Mouse (Mus musculus) liver, embryonic 13.5 days (tissue): Measurements from ENCODE around the gene Spast. TPM values are rescaled to one million over a fixed set of nuclear protein-coding genes. Genes with fewer than 3 reads are reported as not detected.
A peak's percentile ranks its signal among the peaks of the same experiment; 100 is the strongest.
"Not testable (repeated sequence)": the region's sequence is repeated elsewhere in the genome, so short reads cannot be mapped to it uniquely, and the experiment has no call there.

ENCODE experiments used
- ATAC-seq: fragments of 200-750 bp; cut with Nextera tagmentation; 2 replicates; pipeline ENCODE4 v1.8.0; 2017; ENCODE audit warnings: low read depth, mild to moderate bottlenecking, moderate number of reproducible peaks, moderate library complexity
- DNase-seq: peaks from one replicate; pipeline ENCODE4 v3.0.0; 2022
- H3K27ac ChIP-seq: fragments of 300-500 bp; sonication (generic); 2 replicates; pipeline ENCODE4 v1.5.1; 2015; ENCODE audit warnings: moderate library complexity, mild to moderate bottlenecking, inconsistent platforms
- H3K27me3 ChIP-seq: fragments of 300-500 bp; sonication (generic); 2 replicates; pipeline ENCODE4 v1.6.1; 2015; ENCODE audit warnings: mild to moderate bottlenecking, inconsistent platforms
- H3K36me3 ChIP-seq: fragments of 300-500 bp; sonication (generic); 2 replicates; pipeline ENCODE4 v1.6.1; 2015; ENCODE audit warnings: mild to moderate bottlenecking, inconsistent platforms
- H3K4me1 ChIP-seq: fragments of 300-500 bp; sonication (generic); replicated peaks from 2 replicates; pipeline ENCODE4 v1.6.1; 2015; ENCODE audit warnings: inconsistent platforms
- H3K4me2 ChIP-seq: fragments of 300-500 bp; sonication (generic); 2 replicates; pipeline ENCODE4 v1.6.1; 2015; ENCODE audit warnings: inconsistent platforms, mild to moderate bottlenecking, moderate library complexity
- H3K4me3 ChIP-seq: fragments of 300-500 bp; sonication (generic); replicated peaks from 2 replicates; pipeline ENCODE4 v1.5.1; 2015; ENCODE audit warnings: mild to moderate bottlenecking, inconsistent platforms
- H3K9ac ChIP-seq: fragments of 300-500 bp; sonication (generic); 2 replicates; pipeline ENCODE4 v1.6.1; 2015; ENCODE audit warnings: mild to moderate bottlenecking, inconsistent platforms
- H3K9me3 ChIP-seq: fragments of 300-500 bp; sonication (generic); replicated peaks from 2 replicates; pipeline ENCODE4 v1.6.1; 2016; ENCODE audit warnings: inconsistent platforms
- WGBS: fragments of 180-500 bp; shearing (Covaris S2); methylation state at CpG from one replicate; pipeline ENCODE4 v1.1.7; 2015; ENCODE audit not compliant: insufficient replicate concordance; 5-methylcytosine and 5-hydroxymethylcytosine counted together
- polyA plus RNA-seq: library from polyadenylated mRNA; unstranded; fragments of >200 nt; fragmentation: Nextera tagmentation; extraction: Ambion mirVana; gene quantifications from 2 replicates; pipeline ENCODE4 v1.2.1, GENCODE M21; 2015

Spast gene
- polyA plus RNA-seq, 1 experiment from 2014 or later, result 6.2 TPM

DNA sequence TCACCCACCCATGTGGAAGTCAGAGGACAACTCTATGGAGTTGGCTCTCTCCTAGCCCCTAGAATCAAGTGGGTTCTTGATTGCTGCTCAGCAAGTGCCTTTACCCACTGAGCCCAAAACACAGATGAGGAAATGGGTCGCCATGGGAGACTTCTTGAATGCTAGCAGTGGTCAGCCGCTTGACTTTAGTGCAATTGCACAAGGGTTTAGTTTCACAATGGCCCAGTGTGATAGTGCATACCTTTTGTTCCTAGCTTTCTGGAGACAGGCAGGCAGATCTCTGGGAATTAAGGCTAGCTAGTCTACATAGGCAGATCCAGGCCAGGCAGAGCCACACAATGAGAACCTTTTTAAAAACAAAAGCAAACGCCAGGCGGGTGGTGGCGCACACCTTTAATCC, 38.7 kb upstream of the Spast start:
- Histone ChIP-seq H3K9ac (no peak overlapping the region), H3K9me3 (no peaks in the 10 kb centered on the region), H3K27ac (no peak overlapping the region), H3K4me2 (no peak overlapping the region), H3K4me3 (no peak overlapping the region), H3K4me1 (peaks cover 19% of the 10 kb centered on the region), H3K27me3 (no peaks in the 10 kb centered on the region), H3K36me3 (peaks cover 52% of the 10 kb centered on the region)
- ATAC-seq, result no peak
- WGBS, result 84% methylated on average over 5 of the region's 5 CpGs
- no peak for DNase-seq

DNA sequence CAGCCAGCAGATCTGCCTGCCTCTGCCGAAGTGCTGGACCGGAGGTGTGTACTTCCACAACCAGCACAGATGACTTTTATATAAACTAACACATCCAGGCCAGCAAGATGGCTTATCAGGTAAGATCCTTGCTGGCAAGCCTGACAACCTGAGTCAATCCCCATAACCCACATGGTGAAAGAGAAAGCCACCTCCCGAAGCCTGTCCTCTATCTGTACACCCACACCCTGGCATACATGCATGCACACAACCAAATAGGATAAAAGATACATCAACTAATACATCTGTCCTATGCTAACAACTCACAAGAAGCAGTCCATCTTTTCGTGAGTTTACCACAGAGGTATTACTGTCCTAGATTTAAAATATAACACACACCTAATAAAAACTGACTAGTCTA, 34.7 kb upstream of the Spast start:
- Histone ChIP-seq H3K4me2 (peak overlapping the region; percentile 35), H3K9ac (0 out of 2 replicates have a peak overlapping the region, but pooled peaks have one; percentile 30), H3K36me3 (peaks cover 83% of the 10 kb centered on the region), H3K27ac (peak overlapping the region; percentile 87), H3K4me3 (no peak overlapping the region), H3K9me3 (no peaks in the 10 kb centered on the region), H3K4me1 (peaks cover 18% of the 10 kb centered on the region), H3K27me3 (no peaks in the 10 kb centered on the region)
- DNase-seq, result no peak
- 48% methylated on average over 4 of the region's 4 CpGs for WGBS
- peak; percentile 97 for ATAC-seq

DNA sequence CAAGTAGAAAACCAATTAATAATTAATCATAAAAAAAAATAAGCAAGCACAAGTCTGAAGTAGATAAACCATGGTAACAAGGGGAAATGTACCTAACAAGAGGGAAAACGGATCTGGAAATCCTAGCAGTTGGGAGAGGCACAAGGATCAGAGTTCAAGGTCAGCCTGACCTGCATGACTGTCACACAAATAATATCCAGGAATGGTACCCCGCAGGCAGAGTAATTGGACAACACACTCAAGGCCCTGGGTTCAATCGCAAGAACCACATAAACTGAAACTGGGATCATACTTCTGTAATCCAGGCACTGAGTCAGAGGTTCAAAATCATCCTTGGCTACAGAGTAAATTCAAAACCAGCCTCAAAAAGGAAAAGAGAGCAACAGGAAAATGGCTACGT, 33.2 kb upstream of the Spast start:
- peaks cover 85% of the 10 kb centered on the region for H3K36me3 ChIP-seq
- no peak for DNase-seq
- no peaks in the 10 kb centered on the region for H3K27me3 ChIP-seq

DNA sequence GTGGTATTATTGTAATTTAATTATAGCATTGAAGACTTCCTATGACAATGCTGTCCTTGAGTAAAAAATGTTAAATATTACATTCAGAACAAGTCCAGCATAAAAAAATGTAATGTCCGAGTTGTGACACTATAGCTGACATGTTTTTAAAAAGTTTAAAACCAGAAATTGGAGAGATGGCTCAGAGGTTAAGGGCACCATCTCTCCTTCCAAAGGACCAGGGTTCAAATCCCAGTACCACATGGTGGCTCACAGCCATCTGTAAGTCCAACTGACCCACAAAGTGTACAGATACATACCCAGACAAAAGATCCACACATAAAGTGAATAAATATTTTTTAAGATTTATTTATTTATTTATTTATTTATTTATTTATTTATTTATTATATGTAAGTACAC, 32.8 kb upstream of the Spast start:
- peaks cover 18% of the 10 kb centered on the region for H3K4me1 ChIP-seq
- no peak overlapping the region for H3K4me3 ChIP-seq
- no peaks in the 10 kb centered on the region for H3K9me3 ChIP-seq
- DNase-seq (no peak), ATAC-seq (no peak)
- WGBS, result 70% methylated on average over 1 of the region's 1 CpGs
- H3K9ac ChIP-seq, result no peak overlapping the region
- H3K36me3 ChIP-seq, result peaks cover 84% of the 10 kb centered on the region
- H3K27ac ChIP-seq, result no peak overlapping the region
- no peaks in the 10 kb centered on the region for H3K27me3 ChIP-seq
- no peak overlapping the region for H3K4me2 ChIP-seq

More for the DNA sequence above, 33.2 kb upstream of the Spast start:
- 84% methylated on average over 4 of the region's 4 CpGs for WGBS
- Histone ChIP-seq H3K27ac (no peak overlapping the region), H3K4me2 (no peak overlapping the region), H3K4me3 (no peak overlapping the region), H3K9ac (no peak overlapping the region), H3K4me1 (peaks cover 18% of the 10 kb centered on the region), H3K9me3 (no peaks in the 10 kb centered on the region)
- ATAC-seq, result no peak

DNA sequence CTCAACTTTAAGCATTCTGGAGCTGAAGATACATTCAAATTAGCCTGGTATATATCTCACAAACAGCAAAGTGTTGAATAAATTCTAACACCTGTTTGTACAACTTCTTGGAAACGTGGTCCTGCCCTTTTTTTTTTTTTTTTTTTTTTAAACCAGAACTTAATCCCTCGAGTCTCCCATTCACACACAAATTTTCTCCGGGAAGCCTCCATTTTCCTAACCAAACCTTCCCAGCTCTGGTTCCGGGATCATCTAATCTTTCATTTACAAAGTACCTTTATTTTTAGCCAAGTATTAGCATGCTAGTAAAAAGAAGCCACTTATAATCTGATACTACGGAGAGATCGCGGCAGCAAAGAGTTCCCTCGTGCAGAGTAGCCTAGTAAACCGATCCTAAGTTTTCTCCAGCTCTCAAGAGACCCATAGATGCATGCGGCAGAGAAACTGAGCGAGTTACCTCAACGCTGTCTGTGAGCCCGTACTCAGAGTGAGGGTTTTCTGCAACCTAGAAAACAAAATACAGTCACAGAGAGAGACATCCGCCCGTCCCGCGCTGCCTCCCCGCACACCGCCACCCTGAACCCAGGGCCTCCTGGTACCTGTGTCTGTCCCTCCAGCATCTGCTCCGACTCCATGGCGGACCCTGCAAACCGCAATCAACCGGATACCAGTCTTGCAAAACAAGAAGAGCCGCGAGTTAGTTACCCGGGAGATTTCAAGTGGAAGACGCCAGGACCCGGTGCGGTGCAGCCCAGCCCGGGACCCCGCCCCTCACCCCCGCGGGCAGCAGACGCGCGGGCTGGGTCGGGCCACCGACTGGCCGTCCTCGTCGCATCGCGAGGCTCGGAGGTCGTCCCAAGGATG, 23.1 kb upstream of the Spast start:
- ATAC-seq (peak; percentile 81), DNase-seq (no peak)
- Histone ChIP-seq H3K9ac (peak overlapping the region; percentile 90), H3K4me3 (peak overlapping the region; percentile 87), H3K4me1 (peaks cover 31% of the 10 kb centered on the region), H3K4me2 (peak overlapping the region; percentile 76), H3K9me3 (no peaks in the 10 kb centered on the region), H3K36me3 (peaks cover 36% of the 10 kb centered on the region), H3K27ac (peak overlapping the region; percentile 92), H3K27me3 (no peaks in the 10 kb centered on the region)
- WGBS, result under 1% methylated on average over 45 of the region's 45 CpGs

DNA sequence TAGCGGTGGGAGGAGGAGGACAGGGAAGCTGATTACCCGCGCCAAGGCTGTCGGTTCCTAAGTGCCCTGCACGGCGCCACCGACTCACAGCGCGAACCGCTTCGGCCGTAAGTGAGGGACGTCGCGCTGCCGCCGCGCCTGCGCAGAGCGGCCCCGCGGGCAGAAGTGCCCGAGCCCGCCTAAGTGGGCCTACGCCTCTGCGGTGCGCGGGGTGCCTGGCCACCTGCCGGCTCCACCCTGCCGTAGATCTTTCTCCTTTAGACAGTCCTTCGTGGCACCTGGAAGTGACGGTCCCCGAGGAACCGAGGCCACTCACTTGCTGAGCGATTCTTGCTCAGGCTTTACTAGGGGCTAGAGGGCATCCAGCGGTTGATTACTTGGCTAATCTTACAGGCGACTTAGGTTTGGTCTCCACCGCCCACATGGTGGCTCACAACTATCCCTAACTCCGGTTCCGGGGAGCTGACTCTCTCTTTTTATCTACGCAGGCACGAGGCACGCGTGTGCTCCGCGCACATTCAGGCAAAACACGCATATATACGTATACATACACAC, 22.4 kb upstream of the Spast start:
- Histone ChIP-seq H3K4me3 (peak overlapping the region; percentile 87), H3K27me3 (no peaks in the 10 kb centered on the region), H3K36me3 (peaks cover 31% of the 10 kb centered on the region), H3K27ac (peak overlapping the region; percentile 92), H3K9ac (peak overlapping the region; percentile 90), H3K4me2 (peak overlapping the region; percentile 76), H3K9me3 (no peaks in the 10 kb centered on the region), H3K4me1 (peaks cover 28% of the 10 kb centered on the region)
- peak; percentile 87 for DNase-seq
- whole genome bisulfite sequencing, result under 1% methylated on average over 48 of the region's 48 CpGs
- peak; percentile 95 for ATAC-seq

DNA sequence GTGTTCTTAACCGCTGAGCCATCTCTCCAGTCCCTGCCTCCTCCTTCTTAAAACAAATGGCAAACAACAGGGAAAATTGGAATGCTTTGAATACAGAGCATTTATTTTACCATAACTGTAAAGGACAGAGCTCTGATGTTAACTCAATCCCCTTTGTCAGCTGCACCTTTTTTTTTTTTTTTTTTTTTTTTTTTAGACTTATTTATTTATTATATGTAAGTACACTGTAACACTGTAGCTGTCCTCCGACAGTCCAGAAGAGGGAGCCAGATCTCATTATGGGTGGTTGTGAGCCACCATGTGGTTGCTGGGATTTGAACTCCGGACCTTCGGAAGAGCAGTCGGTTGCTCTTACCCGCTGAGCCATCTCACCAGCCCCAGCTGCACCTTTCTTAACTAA, 20.1 kb upstream of the Spast start:
- 88% methylated on average over 6 of the region's 6 CpGs for WGBS
- ATAC-seq (no peak), DNase-seq (no peak)
- Histone ChIP-seq H3K4me3 (no peak overlapping the region), H3K9me3 (no peaks in the 10 kb centered on the region), H3K27ac (no peak overlapping the region), H3K4me1 (peaks cover 25% of the 10 kb centered on the region), H3K27me3 (no peaks in the 10 kb centered on the region), H3K9ac (no peak overlapping the region), H3K4me2 (no peak overlapping the region), H3K36me3 (peaks cover 9% of the 10 kb centered on the region; the same call in 1 of the 2 replicates)

DNA sequence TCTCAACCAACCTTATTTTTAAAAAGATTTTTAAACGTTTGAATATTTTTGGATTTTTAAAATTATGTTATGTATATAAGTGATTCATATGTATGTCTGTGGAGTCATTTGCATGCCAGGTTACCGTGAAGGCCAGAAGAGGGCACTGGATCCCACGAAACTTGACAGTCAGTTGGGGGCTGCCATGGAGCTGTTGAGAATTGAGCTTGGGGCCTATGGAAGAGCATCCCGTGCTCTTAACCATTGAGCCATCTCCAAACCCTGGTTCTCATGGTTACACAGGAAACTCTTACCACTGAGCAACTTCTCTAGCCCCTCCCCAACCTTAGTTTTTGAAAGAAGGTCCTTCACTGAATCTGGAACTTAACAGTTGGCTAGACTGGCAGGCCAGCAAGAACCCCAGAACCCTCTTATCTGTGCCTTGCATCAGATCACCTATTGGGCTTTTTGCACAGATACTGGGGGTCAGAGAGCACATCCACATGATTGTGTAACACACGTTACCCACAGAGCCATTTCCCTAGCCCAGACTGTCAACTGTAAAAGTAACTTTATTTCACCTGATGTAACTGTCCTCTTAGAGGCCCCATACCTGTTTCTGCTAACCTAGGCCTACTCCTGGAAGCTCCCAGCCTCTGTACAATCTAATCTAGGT, 16.3 kb upstream of the Spast start:
- no peaks in the 10 kb centered on the region for H3K4me1 ChIP-seq
- no peaks in the 10 kb centered on the region for H3K9me3 ChIP-seq
- no peak for DNase-seq
- H3K27me3 ChIP-seq, result no peaks in the 10 kb centered on the region
- H3K4me2 ChIP-seq, result no peak overlapping the region
- H3K9ac ChIP-seq, result no peak overlapping the region
- H3K36me3 ChIP-seq, result no peaks in the 10 kb centered on the region
- 43% methylated on average over 5 of the region's 5 CpGs for WGBS
- H3K27ac ChIP-seq, result no peak overlapping the region
- H3K4me3 ChIP-seq, result no peak overlapping the region
- 0 out of 2 replicates have a peak, but pooled peaks have one; percentile 16 for ATAC-seq

DNA sequence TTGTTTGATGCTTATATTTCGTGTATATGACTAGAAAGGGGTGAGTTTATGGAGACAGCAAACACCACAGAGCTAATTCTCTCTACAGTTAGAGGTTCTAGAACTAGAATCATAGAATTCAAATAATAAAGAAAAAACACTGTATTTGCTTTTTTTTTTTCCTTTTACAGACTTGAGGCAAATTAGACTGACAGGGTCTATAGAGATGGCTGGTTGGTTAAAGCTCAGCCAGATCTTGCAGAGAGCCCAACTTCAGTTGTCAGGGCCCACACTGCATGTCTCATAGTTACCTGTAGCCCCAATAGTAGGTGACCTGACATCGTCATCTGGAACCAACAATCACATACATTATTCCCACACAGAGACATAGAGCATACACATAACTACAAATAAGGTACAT, 14.9 kb upstream of the Spast start, which contains the start of gene Dpy30:
TSS of gene Dpy30 (minus strand) at position 101 of the 400 bp plus-strand sequence.
- no peaks in the 10 kb centered on the region for H3K9me3 ChIP-seq
- H3K36me3 ChIP-seq, result no peaks in the 10 kb centered on the region
- H3K9ac ChIP-seq, result no peak within 1 kb of the TSS
- no peak within 1 kb of the TSS for H3K4me3 ChIP-seq
- H3K27me3 ChIP-seq, result no peaks in the 10 kb centered on the region
- H3K27ac ChIP-seq, result no peak within 1 kb of the TSS
- DNase-seq (no peak), ATAC-seq (no peak)
- H3K4me2 ChIP-seq, result no peak within 1 kb of the TSS
- H3K4me1 ChIP-seq, result no peaks in the 10 kb centered on the region
- 62% methylated on average over 2 of the region's 2 CpGs for WGBS

DNA sequence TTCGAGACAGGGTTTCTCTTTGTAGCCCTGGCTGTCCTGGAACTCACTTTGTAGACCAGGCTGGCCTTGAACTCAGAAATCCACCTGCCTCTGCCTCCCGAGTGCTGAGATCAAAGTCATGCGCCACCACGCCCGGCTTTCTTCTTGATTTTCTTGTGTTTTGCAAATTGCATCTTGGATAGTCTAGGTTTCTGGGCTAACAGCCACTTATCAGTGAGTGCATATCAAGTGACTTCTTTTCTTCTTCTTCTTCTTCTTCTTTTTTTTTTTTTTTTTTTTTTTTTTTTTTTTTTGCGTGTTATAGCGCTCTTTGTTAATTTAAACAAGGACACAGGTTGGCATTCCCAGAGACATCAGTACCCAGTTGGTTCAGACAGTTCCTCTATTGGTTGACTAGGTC, 11.6 kb upstream of the Spast start:
- not testable (repeated sequence) for H3K4me3 ChIP-seq, H3K9ac ChIP-seq, H3K4me2 ChIP-seq, ATAC-seq, H3K36me3 ChIP-seq, DNase-seq, H3K27me3 ChIP-seq, H3K9me3 ChIP-seq, H3K4me1 ChIP-seq, H3K27ac ChIP-seq
- 77% methylated on average over 7 of the region's 7 CpGs for WGBS

DNA sequence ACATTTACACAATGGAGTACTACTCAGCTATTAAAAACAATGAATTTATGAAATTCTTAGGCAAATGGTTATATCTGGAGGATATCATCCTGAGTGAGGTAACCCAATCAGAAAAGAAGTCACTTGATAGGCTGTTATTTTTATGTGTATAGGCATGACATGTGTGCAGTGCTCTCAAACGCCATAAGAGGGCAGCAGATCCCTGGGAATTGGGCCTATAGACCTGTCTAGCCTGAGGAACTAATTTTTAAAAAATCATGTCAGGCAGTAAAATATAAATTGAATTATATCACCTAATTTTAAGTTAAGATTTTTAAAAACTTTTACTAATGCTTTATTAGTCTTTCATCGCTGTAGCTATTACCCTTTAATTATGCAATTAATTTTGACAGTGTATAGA, 10.6 kb upstream of the Spast start:
- H3K36me3 ChIP-seq, H3K4me1 ChIP-seq, H3K4me2 ChIP-seq, H3K27ac ChIP-seq, H3K27me3 ChIP-seq, H3K9me3 ChIP-seq, H3K4me3 ChIP-seq, H3K9ac ChIP-seq: not testable (repeated sequence)
- ATAC-seq (peak; percentile 60; the same call in 1 of the 2 replicates), DNase-seq (peak; percentile 44)
- 42% methylated on average over 2 of the region's 2 CpGs for WGBS
